Mouse (Mus musculus): ENCODE results near the gene Trmo. TPM values are rescaled to one million over a fixed set of nuclear protein-coding genes. Genes with fewer than 3 reads are reported as not detected.

Trmo gene
- polyA plus RNA-seq, 1 experiment from 2014 or later: 8.2 TPM

- DNase-seq (ENCODE audit: low spot score) (no peak), ATAC-seq (no peak)
- Histone ChIP-seq H3K4me2 (replicated peaks; ENCODE audit: low read depth, low read length) (no peak within 1 kb of the TSS), H3K27ac (ENCODE audit: low read length) (no peak within 1 kb of the TSS), H3K9me3 (ENCODE audit: low read length) (no peaks in the 10 kb centered on the region), H3K9ac (replicated peaks; ENCODE audit: low read depth) (no peak within 1 kb of the TSS), H3K27me3 (replicated peaks; ENCODE audit: insufficient read depth, low read length) (no peaks in the 10 kb centered on the region), H3K4me3 (ENCODE audit: low read depth, low read length) (no peak within 1 kb of the TSS), H3K4me1 (ENCODE audit: insufficient read depth, low read depth, low read length) (no peaks in the 10 kb centered on the region), H3K36me3 (ENCODE audit: insufficient read depth, low read length) (no peaks in the 10 kb centered on the region)
- no peak for TF ChIP-seq EP300 (IDR thresholded peaks at IDR 0.05)
- no peak for TF ChIP-seq CTCF (IDR thresholded peaks at IDR 0.05)
- WGBS: 67% methylated on average over 7 of the region's 7 CpGs
Measured at GRCm38 (mm10) chr4:46413406-46413805, 24.2 kb upstream of the Trmo start, which contains the start of gene Hemgn. TSS of gene Hemgn (minus strand) at chr4:46413506.

- Histone ChIP-seq H3K27me3 (replicated peaks; ENCODE audit: insufficient read depth, low read length) (no peaks in the 10 kb centered on the region), H3K4me3 (ENCODE audit: low read depth, low read length) (no peak overlapping the region), H3K4me1 (ENCODE audit: insufficient read depth, low read depth, low read length) (no peaks in the 10 kb centered on the region), H3K9ac (replicated peaks; ENCODE audit: low read depth) (no peak overlapping the region), H3K36me3 (ENCODE audit: insufficient read depth, low read length) (no peaks in the 10 kb centered on the region), H3K4me2 (replicated peaks; ENCODE audit: low read depth, low read length) (no peak overlapping the region), H3K9me3 (ENCODE audit: low read length) (no peaks in the 10 kb centered on the region), H3K27ac (ENCODE audit: low read length) (no peak overlapping the region)
- ATAC-seq: no peak
- no peak for TF ChIP-seq EP300 (IDR thresholded peaks at IDR 0.05)
- TF ChIP-seq CTCF (IDR thresholded peaks at IDR 0.05): no peak
- WGBS: 39% methylated on average over 1 of the region's 1 CpGs
- DNase-seq (ENCODE audit: low spot score): no peak
Measured at GRCm38 (mm10) chr4:46412113-46412512, 22.9 kb upstream of the Trmo start.

GRCm38 (mm10) chr4:46411489-46411888 is 22.3 kb upstream of the Trmo start:
- ATAC-seq (no peak), DNase-seq (ENCODE audit: low spot score) (no peak)
- Histone ChIP-seq H3K36me3 (ENCODE audit: insufficient read depth, low read length) (no peaks in the 10 kb centered on the region), H3K4me1 (ENCODE audit: insufficient read depth, low read depth, low read length) (no peaks in the 10 kb centered on the region), H3K4me2 (replicated peaks; ENCODE audit: low read depth, low read length) (no peak overlapping the region), H3K27ac (ENCODE audit: low read length) (no peak overlapping the region), H3K9ac (replicated peaks; ENCODE audit: low read depth) (no peak overlapping the region), H3K9me3 (ENCODE audit: low read length) (no peaks in the 10 kb centered on the region), H3K4me3 (ENCODE audit: low read depth, low read length) (no peak overlapping the region), H3K27me3 (replicated peaks; ENCODE audit: insufficient read depth, low read length) (no peaks in the 10 kb centered on the region)
- TF ChIP-seq EP300 (IDR thresholded peaks at IDR 0.05): no peak
- TF ChIP-seq CTCF (IDR thresholded peaks at IDR 0.05): no peak
- 62% methylated on average over 6 of the region's 6 CpGs for WGBS

- 86% methylated on average over 5 of the region's 5 CpGs for WGBS
- Histone ChIP-seq H3K36me3 (ENCODE audit: insufficient read depth, low read length) (no peaks in the 10 kb centered on the region), H3K9me3 (ENCODE audit: low read length) (no peaks in the 10 kb centered on the region), H3K4me3 (ENCODE audit: low read depth, low read length) (no peak overlapping the region), H3K9ac (replicated peaks; ENCODE audit: low read depth) (no peak overlapping the region), H3K4me1 (ENCODE audit: insufficient read depth, low read depth, low read length) (no peaks in the 10 kb centered on the region), H3K27me3 (replicated peaks; ENCODE audit: insufficient read depth, low read length) (no peaks in the 10 kb centered on the region), H3K4me2 (replicated peaks; ENCODE audit: low read depth, low read length) (no peak overlapping the region), H3K27ac (ENCODE audit: low read length) (no peak overlapping the region)
- ATAC-seq (no peak), DNase-seq (ENCODE audit: low spot score) (no peak)
- no peak for TF ChIP-seq EP300 (IDR thresholded peaks at IDR 0.05)
- no peak for TF ChIP-seq CTCF (IDR thresholded peaks at IDR 0.05)
Measured at GRCm38 (mm10) chr4:46410677-46411076, 21.4 kb upstream of the Trmo start.

GRCm38 (mm10) chr4:46406966-46407703 is 17.9 kb upstream of the Trmo start:
- no peaks in the 10 kb centered on the region for H3K27me3 ChIP-seq (replicated peaks; ENCODE audit: insufficient read depth, low read length)
- H3K27ac ChIP-seq (ENCODE audit: low read length): no peak overlapping the region
- no peak overlapping the region for H3K9ac ChIP-seq (replicated peaks; ENCODE audit: low read depth)
- no peak overlapping the region for H3K4me3 ChIP-seq (ENCODE audit: low read depth, low read length)
- no peak for TF ChIP-seq CTCF (IDR thresholded peaks at IDR 0.05)
- TF ChIP-seq EP300 (IDR thresholded peaks at IDR 0.05): no peak
- DNase-seq (ENCODE audit: low spot score): no peak
- WGBS: 86% methylated on average over 8 of the region's 8 CpGs
- H3K36me3 ChIP-seq (ENCODE audit: insufficient read depth, low read length): no peaks in the 10 kb centered on the region
- H3K4me2 ChIP-seq (replicated peaks; ENCODE audit: low read depth, low read length): no peak overlapping the region
- H3K9me3 ChIP-seq (ENCODE audit: low read length): no peaks in the 10 kb centered on the region
- H3K4me1 ChIP-seq (ENCODE audit: insufficient read depth, low read depth, low read length): no peaks in the 10 kb centered on the region
- no peak for ATAC-seq

GRCm38 (mm10) chr4:46404042-46404795 is 15.0 kb upstream of the Trmo start:
- no peaks in the 10 kb centered on the region for H3K27me3 ChIP-seq (replicated peaks; ENCODE audit: insufficient read depth, low read length)
- no peaks in the 10 kb centered on the region for H3K4me1 ChIP-seq (ENCODE audit: insufficient read depth, low read depth, low read length)
- DNase-seq (ENCODE audit: low spot score) (no peak), ATAC-seq (no peak)
- no peak overlapping the region for H3K4me3 ChIP-seq (ENCODE audit: low read depth, low read length)
- H3K27ac ChIP-seq (ENCODE audit: low read length): no peak overlapping the region
- no peak overlapping the region for H3K9ac ChIP-seq (replicated peaks; ENCODE audit: low read depth)
- no peaks in the 10 kb centered on the region for H3K36me3 ChIP-seq (ENCODE audit: insufficient read depth, low read length)
- H3K9me3 ChIP-seq (ENCODE audit: low read length): no peaks in the 10 kb centered on the region
- TF ChIP-seq CTCF (IDR thresholded peaks at IDR 0.05) (no peak), EP300 (IDR thresholded peaks at IDR 0.05) (no peak)
- 50% methylated on average over 6 of the region's 6 CpGs for WGBS
- H3K4me2 ChIP-seq (replicated peaks; ENCODE audit: low read depth, low read length): no peak overlapping the region
